Comparison of ENCODE assay signal across 25 mouse cellular contexts in the genomic region with DNA sequence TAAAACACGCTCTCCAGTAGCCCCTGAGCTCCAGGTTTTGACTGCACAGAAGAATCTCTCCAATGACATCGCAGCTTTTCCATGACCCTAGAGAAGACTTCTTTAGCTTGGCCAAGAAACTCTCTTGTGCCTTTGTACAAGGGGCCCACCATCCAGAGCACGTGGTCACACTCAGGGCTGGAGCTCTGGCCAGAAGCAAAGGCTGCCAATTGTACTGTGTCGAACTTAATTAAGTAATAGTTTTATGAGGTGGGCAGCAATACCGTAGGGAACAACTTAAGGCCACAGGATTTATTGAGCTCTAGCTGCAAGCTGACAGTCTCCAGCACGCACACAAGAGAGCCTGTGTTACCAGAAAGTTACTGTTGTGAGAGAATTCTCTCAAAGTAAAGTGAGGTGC.
A peak's percentile ranks its signal among the peaks of the same experiment; 100 is the strongest.
DNase-seq lines count a peak whose midpoint lies in the region; ATAC-seq and TF ChIP-seq lines count a peak whose summit lies in the region.
"Had no signal": no experiment of that assay in that cellular context is flagged by ENCODE, and none has a peak within 500 bp of the region (broad histone marks: within the 10 kb centered on the region; RNA-seq: fewer than 3 reads in every experiment).

No protein-coding gene starts in this region.

- TF ChIP-seq POLR2A in limb, embryonic 14.5 days (IDR thresholded peaks at IDR 0.05; ENCODE audit: borderline replicate concordance, extremely low read depth, insufficient read depth, insufficient read length): no peak

- no peak overlapping the region for H3K9ac ChIP-seq in hindbrain, postnatal 0 days (replicated peaks; ENCODE audit: low read length)
- no peak overlapping the region for H3K9ac ChIP-seq in hindbrain, embryonic 16.5 days (ENCODE audit: low read depth, low read length)
- no peak overlapping the region for H3K9ac ChIP-seq in limb, embryonic 14.5 days (ENCODE audit: low read depth, low read length, severe bottlenecking)
- H3K9ac ChIP-seq: forebrain, embryonic 15.5 days; hindbrain, embryonic 13.5 days; kidney, embryonic 15.5 days; liver, embryonic 15.5 days had no signal

- peak; percentile 8 for DNase-seq in hindbrain, postnatal 0 days (ENCODE audit: low spot score)
- peak; percentile 29 for DNase-seq in embryo, embryonic 11.5 days (ENCODE audit: low read depth, low spot score)
- DNase-seq in hindlimb bud, embryonic 11.5 days (ENCODE audit: extremely low spot score, low read depth, low spot score): peak; percentile 78
- DNase-seq in limb, embryonic 14.5 days (ENCODE audit: low spot score): peak; percentile 62
- DNase-seq: adrenal gland, adult 2 months; adrenal gland, postnatal 36 days; cerebellum, adult 2 months; cerebellum, postnatal 14 days; heart, postnatal 4 days; kidney, adult 18-20 months; kidney, postnatal 25 days; midbrain, embryonic 14.5 days; spleen, adult 18-20 months; thymus, postnatal 36 days had no signal

- no peak for TF ChIP-seq CTCF in hindbrain, postnatal 0 days (IDR thresholded peaks at IDR 0.05; ENCODE audit: low read depth)

- H3K4me2 ChIP-seq in hindbrain, postnatal 0 days (ENCODE audit: low read depth, low read length): no peak overlapping the region
- no peak overlapping the region for H3K4me2 ChIP-seq in hindbrain, embryonic 16.5 days (ENCODE audit: low read length)
- H3K4me2 ChIP-seq in limb, embryonic 14.5 days (replicated peaks; ENCODE audit: low read depth, low read length, severe bottlenecking): no peak overlapping the region
- H3K4me2 ChIP-seq: forebrain, embryonic 15.5 days; hindbrain, embryonic 13.5 days; kidney, embryonic 15.5 days; liver, embryonic 15.5 days had no signal

- ATAC-seq in hindbrain, postnatal 0 days: no peak
- no peak for ATAC-seq in hindbrain, embryonic 16.5 days
- ATAC-seq in limb, embryonic 14.5 days (ENCODE audit: low FRiP score, low read depth): peak; percentile 77
- no peak for ATAC-seq in CD4-positive, CD25-positive, alpha-beta regulatory T cell, adult 4 months
- no peak for ATAC-seq in cerebellum, adult (ENCODE audit: insufficient number of reproducible peaks, low FRiP score, low TSS enrichment)
- ATAC-seq: activated CD4-positive, CD25-positive, alpha-beta regulatory T cell, adult 4 months; forebrain, embryonic 15.5 days; lung, postnatal 0 days had no signal

- H3K36me3 ChIP-seq in hindbrain, postnatal 0 days (ENCODE audit: insufficient read depth, low read length): no peaks in the 10 kb centered on the region
- H3K36me3 ChIP-seq in hindbrain, embryonic 16.5 days (ENCODE audit: control insufficient read depth, insufficient read depth, low read length): no peaks in the 10 kb centered on the region
- no peaks in the 10 kb centered on the region for H3K36me3 ChIP-seq in limb, embryonic 14.5 days (ENCODE audit: control insufficient read depth, insufficient read depth, low read length)
- H3K36me3 ChIP-seq: forebrain, embryonic 15.5 days; heart, embryonic 10.5 days; hindbrain, embryonic 13.5 days; kidney, embryonic 15.5 days; liver, embryonic 15.5 days had no signal

- H3K9me3 ChIP-seq in hindbrain, postnatal 0 days (ENCODE audit: low read length): no peaks in the 10 kb centered on the region
- no peaks in the 10 kb centered on the region for H3K9me3 ChIP-seq in hindbrain, embryonic 16.5 days (ENCODE audit: control insufficient read depth, low read length)
- no peaks in the 10 kb centered on the region for H3K9me3 ChIP-seq in limb, embryonic 14.5 days (ENCODE audit: control insufficient read depth, low read length)
- H3K9me3 ChIP-seq: forebrain, embryonic 15.5 days; heart, embryonic 10.5 days; hindbrain, embryonic 13.5 days; kidney, embryonic 15.5 days; liver, embryonic 15.5 days had no signal

- H3K4me3 ChIP-seq in hindbrain, postnatal 0 days (ENCODE audit: low read length): no peak overlapping the region
- H3K4me3 ChIP-seq in hindbrain, embryonic 16.5 days (ENCODE audit: low read length): no peak overlapping the region
- no peak overlapping the region for H3K4me3 ChIP-seq in limb, embryonic 14.5 days (replicated peaks; ENCODE audit: low read length)
- H3K4me3 ChIP-seq: forebrain, embryonic 15.5 days; heart, embryonic 10.5 days; hindbrain, embryonic 13.5 days; kidney, embryonic 15.5 days; liver, embryonic 15.5 days had no signal

- 68% methylated on average over 6 of the region's 6 CpGs for WGBS in hindbrain, postnatal 0 days
- WGBS in hindbrain, embryonic 16.5 days: 76% methylated on average over 6 of the region's 6 CpGs
- WGBS in limb, embryonic 14.5 days: 26% methylated on average over 6 of the region's 6 CpGs

- H3K27ac ChIP-seq in hindbrain, postnatal 0 days: no peak overlapping the region
- no peak overlapping the region for H3K27ac ChIP-seq in hindbrain, embryonic 16.5 days (ENCODE audit: low read depth, low read length)
- peak overlapping the region; percentile 52; the same call in 1 of the 2 replicates for H3K27ac ChIP-seq in limb, embryonic 14.5 days (replicated peaks; ENCODE audit: low read depth, low read length)
- H3K27ac ChIP-seq: forebrain, embryonic 15.5 days; heart, embryonic 10.5 days; hindbrain, embryonic 13.5 days; kidney, embryonic 15.5 days; liver, embryonic 15.5 days; macrophage had no signal

- no peaks in the 10 kb centered on the region for H3K27me3 ChIP-seq in hindbrain, postnatal 0 days (ENCODE audit: insufficient read depth, low read length)
- no peaks in the 10 kb centered on the region for H3K27me3 ChIP-seq in hindbrain, embryonic 16.5 days (replicated peaks; ENCODE audit: control insufficient read depth, insufficient read depth, low read length)
- no peaks in the 10 kb centered on the region for H3K27me3 ChIP-seq in limb, embryonic 14.5 days (ENCODE audit: control insufficient read depth, insufficient read depth, low read length)
- H3K27me3 ChIP-seq: forebrain, embryonic 15.5 days; hindbrain, embryonic 13.5 days; kidney, embryonic 15.5 days; liver, embryonic 15.5 days had no signal

- no peaks in the 10 kb centered on the region for H3K4me1 ChIP-seq in hindbrain, postnatal 0 days (ENCODE audit: insufficient read depth, low read length)
- no peaks in the 10 kb centered on the region for H3K4me1 ChIP-seq in hindbrain, embryonic 16.5 days (ENCODE audit: control insufficient read depth, insufficient read depth, low read depth, low read length)
- H3K4me1 ChIP-seq in limb, embryonic 14.5 days (ENCODE audit: control insufficient read depth, insufficient read depth, low read length): peaks cover 7% of the 10 kb centered on the region
- H3K4me1 ChIP-seq: forebrain, embryonic 15.5 days; heart, embryonic 10.5 days; hindbrain, embryonic 13.5 days; kidney, embryonic 15.5 days; liver, embryonic 15.5 days had no signal

Comparison
In these comparisons a context has a peak if more than half of its experiments do, and no peak if none do; other contexts are left out.
1. DNase-seq: peak in every context shown above with its lines; median percentile 78 in hindlimb bud, embryonic 11.5 days; 62 in limb, embryonic 14.5 days; 29 in embryo, embryonic 11.5 days; 8 in hindbrain, postnatal 0 days.